In genomic region chr17:23700079-23700478, GRCm38 (mm10) we compare ENCODE assay signal across 1 mouse cellular context.
TF ChIP-seq lines count a peak whose summit lies in the region.

No protein-coding gene starts in this region.

TF ChIP-seq in MEL, 35 proteins besides CTCF, POLR2A, EP300 and RAD21:
- TF ChIP-seq MAX (IDR thresholded peaks at IDR 0.05; ENCODE audit: low read length) = peak; percentile 54; the same call in 1 of the 2 replicates
- 0 out of 2 replicates have a peak, but pooled peaks have one; percentile 31 for TF ChIP-seq HCFC1 (IDR thresholded peaks at IDR 0.05; ENCODE audit: low read depth, low read length)
- no peak for TF ChIP-seq RCOR1 (IDR thresholded peaks at IDR 0.05; ENCODE audit: low read depth, low read length)
- peak; percentile 91; the same call in 1 of the 2 replicates for TF ChIP-seq UBTF (IDR thresholded peaks at IDR 0.05; ENCODE audit: borderline replicate concordance, insufficient read depth, low read depth, low read length)
- TF ChIP-seq TBP (IDR thresholded peaks at IDR 0.05; ENCODE audit: low read depth, low read length) = 0 out of 2 replicates have a peak, but pooled peaks have one; percentile 38
- TF ChIP-seq ETS1 (IDR thresholded peaks at IDR 0.05; ENCODE audit: low read depth, low read length) = no peak
- TF ChIP-seq NELFE (IDR thresholded peaks at IDR 0.05; ENCODE audit: low read depth, low read length) = peak; percentile 27; the same call in 1 of the 2 replicates
- TF ChIP-seq GABPA (IDR thresholded peaks at IDR 0.05; ENCODE audit: low read depth, low read length) = no peak
- 0 out of 2 replicates have a peak, but pooled peaks have one; percentile 22 for TF ChIP-seq ZC3H11A (IDR thresholded peaks at IDR 0.05; ENCODE audit: low read depth, low read length)
- TF ChIP-seq SIN3A (IDR thresholded peaks at IDR 0.05; ENCODE audit: low read length) = peak; percentile 61
- no peak for TF ChIP-seq ZNF384 (IDR thresholded peaks at IDR 0.05; ENCODE audit: low read depth, low read length)
- TF ChIP-seq CHD2 (IDR thresholded peaks at IDR 0.05; ENCODE audit: low read length) = peak; percentile 9; the same call in 1 of the 2 replicates
- no peak; the same call in 1 of the 2 replicates for TF ChIP-seq ZKSCAN1 (IDR thresholded peaks at IDR 0.05; ENCODE audit: low read depth, low read length)
- TF ChIP-seq MAFK (IDR thresholded peaks at IDR 0.05; ENCODE audit: borderline replicate concordance, low read depth, low read length) = no peak
- no peak for TF ChIP-seq MEF2A (IDR thresholded peaks at IDR 0.05; ENCODE audit: extremely low read depth, insufficient replicate concordance, low read depth, low read length, poor library complexity, severe bottlenecking)
- TF ChIP-seq MAZ (IDR thresholded peaks at IDR 0.05; ENCODE audit: low read depth, low read length) = no peak
- TF ChIP-seq SMC3 (IDR thresholded peaks at IDR 0.05; ENCODE audit: low read depth, low read length) = peak; percentile 56
- TF ChIP-seq ZMIZ1 (IDR thresholded peaks at IDR 0.05; ENCODE audit: low read depth, low read length) = peak; percentile 19; the same call in 1 of the 2 replicates
- no peak for TF ChIP-seq TAL1 (IDR thresholded peaks at IDR 0.05; ENCODE audit: low read length)
- TF ChIP-seq USF2 (IDR thresholded peaks at IDR 0.05; ENCODE audit: borderline replicate concordance in 1 of 2, insufficient read depth in 1 of 2, low read depth in 1 of 2, low read length in 2 of 2) = no peak
- TF ChIP-seq MXI1 (IDR thresholded peaks at IDR 0.05; ENCODE audit: low read depth, low read length) = peak; percentile 53; the same call in 1 of the 2 replicates
- peak; percentile 9; the same call in 1 of the 2 replicates for TF ChIP-seq TCF12 (IDR thresholded peaks at IDR 0.05; ENCODE audit: low read depth, low read length)
